Mouse (Mus musculus): ENCODE measurements around the gene Parp3. TPM values are rescaled to one million over a fixed set of nuclear protein-coding genes. Genes with fewer than 3 reads are reported as not detected.

Parp3 gene
- polyA plus RNA-seq (2015; fragmentation: Nextera tagmentation; extraction: Ambion mirVana), result 35.8 and 36.1 TPM in 2 replicates

DNA sequence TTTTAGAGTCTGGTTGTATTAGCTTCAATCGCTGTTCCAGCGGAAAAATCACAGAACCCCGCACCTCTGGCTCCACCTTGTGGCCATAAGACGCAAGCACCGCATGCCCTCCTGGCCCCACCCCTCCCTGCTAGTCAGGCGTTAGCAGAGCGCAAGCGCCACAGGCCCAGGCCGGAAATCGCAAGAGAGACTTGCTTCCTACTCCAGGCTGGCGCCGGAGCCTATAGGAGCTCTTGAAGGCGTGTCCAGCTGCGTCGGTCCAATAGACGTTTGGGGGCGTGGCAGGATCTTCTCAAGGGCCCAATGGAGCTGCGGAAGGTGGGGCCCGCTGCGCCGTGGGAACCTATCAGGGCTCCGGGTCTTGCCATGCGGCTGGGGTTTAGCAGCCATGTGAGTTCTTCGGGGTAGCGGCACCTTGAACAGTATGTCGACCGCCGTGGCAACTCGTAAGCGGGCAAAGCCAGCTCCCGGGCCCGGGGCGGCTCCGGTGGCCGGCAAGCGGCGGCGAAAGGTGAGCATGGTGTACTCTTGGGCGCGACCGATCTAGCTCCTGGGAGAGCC is at the start of gene Parp3:
Gene Parp3 (minus strand): TSS at position 26 of the 561 bp plus-strand sequence.

DNA sequence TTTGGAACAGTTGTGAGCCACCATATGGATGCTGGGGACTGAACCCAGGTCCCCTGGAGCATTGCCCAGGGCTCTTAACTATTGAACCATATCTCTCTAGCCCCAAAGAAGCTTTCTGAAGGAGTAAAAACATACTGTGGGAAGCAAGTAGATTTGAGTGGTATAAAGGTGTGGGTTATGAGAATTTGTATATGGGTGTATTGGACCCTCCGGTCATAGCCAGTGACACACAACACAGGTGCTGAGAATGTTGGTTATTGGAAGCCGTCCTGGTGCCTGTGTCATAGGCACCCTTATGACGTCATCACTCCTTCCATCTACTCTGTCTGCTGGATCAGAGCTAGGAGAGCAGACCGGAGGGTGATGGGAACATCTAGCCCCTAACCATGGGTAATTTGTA is 37.5 kb upstream of the Parp3 start, which contains the start of gene Iqcf5:
Gene Iqcf5 (plus strand): TSS at position 301 of the 400 bp plus-strand sequence.

GRCm38 (mm10) chr9:106499667-106500066 is 22.9 kb upstream of the Parp3 start, which contains the start of gene Iqcf1:
Gene Iqcf1 (plus strand): TSS chr9:106499967.

GRCm38 (mm10) chr9:106475663-106476001 is 1.1 kb downstream of the Parp3 start, which contains the start of gene Rrp9:
Gene Rrp9 (plus strand): TSS chr9:106475963.

GRCm38 (mm10) chr9:106465571-106466200 is 11.1 kb downstream of the Parp3 start, which contains the start of gene Gpr62:
Gene Gpr62 (minus strand): TSS chr9:106465938.

DNA sequence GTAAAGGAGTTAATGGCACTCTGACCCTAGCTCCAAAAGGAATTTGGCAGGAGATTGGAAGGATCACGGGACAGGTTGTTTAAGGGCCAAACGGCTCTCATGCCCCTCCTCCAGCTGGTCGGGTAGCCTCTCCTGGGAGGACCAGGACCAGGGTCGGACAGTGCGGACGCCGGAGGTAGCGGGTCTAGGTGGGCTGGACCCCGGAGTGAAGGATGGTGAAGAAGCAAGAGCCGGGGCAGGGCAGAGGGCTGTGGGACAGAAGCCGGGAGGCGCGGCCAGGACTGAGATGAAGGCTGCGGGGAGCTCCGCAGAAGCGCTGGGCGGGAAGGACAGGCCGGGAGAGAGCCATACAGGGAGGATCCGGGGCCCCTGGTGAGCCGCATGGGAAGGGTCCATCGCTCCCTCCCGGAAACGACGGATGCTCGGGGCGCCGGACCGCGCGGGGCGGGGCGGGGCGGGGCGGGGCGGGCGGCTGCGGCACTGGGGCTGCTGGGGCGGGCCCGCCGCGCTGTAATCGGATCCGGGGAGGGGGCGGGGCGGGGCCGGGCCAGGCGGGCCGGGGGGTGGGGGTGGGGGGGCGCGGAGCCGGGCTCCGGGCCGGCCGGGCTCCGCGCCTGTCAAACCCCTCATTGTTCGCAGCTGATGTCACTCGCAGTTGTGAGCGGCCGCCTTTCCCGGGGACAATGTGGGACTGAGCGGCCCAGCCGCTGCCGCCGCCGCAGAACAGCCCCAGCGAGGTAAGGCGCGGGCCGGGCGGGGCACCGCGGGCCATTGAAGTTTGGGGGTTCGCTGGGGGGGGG is 23.3 kb downstream of the Parp3 start, which contains the start of gene Pcbp4:
Gene Pcbp4 (plus strand): TSS at position 21 of the 800 bp plus-strand sequence.

DNA sequence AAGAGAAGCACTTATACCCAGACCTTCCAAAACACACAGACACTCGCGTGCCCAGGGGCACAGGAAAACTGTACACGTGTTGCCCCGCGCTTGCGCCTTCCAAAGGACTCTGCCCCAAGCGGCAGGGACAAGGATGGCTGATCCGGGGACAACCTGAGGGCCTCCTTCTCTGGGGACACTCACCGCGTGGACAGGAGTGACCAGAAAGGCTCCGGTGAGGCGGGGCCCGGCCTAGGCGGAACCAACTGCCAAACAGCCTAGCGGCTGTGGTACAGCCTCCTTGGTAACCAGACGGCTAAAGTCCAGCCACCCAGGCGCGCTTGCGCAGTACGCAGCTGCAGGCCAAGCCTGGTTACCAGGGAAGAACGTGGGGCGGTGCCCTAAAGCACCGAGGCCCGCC is 29.4 kb downstream of the Parp3 start, which contains the start of the genes Abhd14b and Abhd14a:
Gene Abhd14b (plus strand): TSS at position 112 of the 400 bp plus-strand sequence.
Gene Abhd14a (minus strand): TSS at position 331 of the 400 bp plus-strand sequence.

DNA sequence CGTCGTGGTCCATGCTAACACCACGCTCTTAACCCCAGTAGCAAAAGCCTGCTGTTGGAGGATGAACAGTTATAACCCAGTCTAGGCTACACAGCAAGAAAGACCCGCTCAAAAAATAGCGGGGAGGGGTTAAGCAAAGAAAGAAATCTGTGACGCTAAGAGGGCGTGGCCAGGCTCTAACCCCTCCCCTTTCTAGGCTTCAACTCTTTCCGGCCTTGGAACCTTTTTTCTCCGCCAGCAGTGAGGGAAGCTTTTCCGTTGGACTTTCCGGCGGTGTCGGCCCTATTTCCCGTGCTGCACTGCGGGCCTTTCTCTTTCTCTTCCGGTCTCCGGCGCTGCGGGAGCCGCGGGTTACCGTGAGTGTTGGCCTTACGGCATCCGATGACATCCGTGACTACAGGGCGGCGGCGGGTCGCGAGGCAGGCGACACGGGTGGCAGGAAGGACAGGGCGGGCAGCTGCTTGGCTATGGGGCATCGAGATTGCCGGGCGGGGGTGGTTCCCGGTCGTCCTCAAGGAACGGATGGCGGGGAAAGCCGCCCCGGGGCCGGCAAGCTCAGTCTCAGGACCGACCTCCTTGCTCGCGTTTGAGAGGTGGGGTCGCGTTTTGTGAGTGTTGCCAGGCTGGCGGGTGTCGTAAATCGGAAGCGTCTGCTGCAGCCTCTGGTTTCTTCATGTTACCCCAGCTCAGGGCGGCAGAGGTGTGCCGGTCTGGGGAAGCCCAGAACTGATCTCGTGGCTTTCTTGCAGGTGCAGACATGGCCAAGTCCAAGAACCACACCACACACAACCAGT is 47.3 kb downstream of the Parp3 start, which contains the start of gene Rpl29:
Gene Rpl29 (plus strand): TSS at position 234 of the 794 bp plus-strand sequence.

Other genes starting within 250 kb of the Parp3 start
- gene Alas1, start 228.3 kb downstream of the Parp3 start, polyA plus RNA-seq (2015; fragmentation: Nextera tagmentation; extraction: Ambion mirVana), result 94.5 and 99.0 TPM in 2 replicates
- gene Poc1a, start 195.9 kb downstream of the Parp3 start, polyA plus RNA-seq (2015; fragmentation: Nextera tagmentation; extraction: Ambion mirVana), result 7.2 and 7.5 TPM in 2 replicates
- gene Dusp7, start 108.3 kb downstream of the Parp3 start, polyA plus RNA-seq (2015; fragmentation: Nextera tagmentation; extraction: Ambion mirVana), result 9.4 and 9.9 TPM in 2 replicates
- 752 and 771 TPM in 2 replicates for gene Rpl29, start 47.5 kb downstream of the Parp3 start, polyA plus RNA-seq (2015; fragmentation: Nextera tagmentation; extraction: Ambion mirVana)
- 15.1 and 15.3 TPM in 2 replicates for gene Acy1, start 38.6 kb downstream of the Parp3 start, polyA plus RNA-seq (2015; fragmentation: Nextera tagmentation; extraction: Ambion mirVana)
- gene Abhd14b, start 29.5 kb downstream of the Parp3 start, polyA plus RNA-seq (2015; fragmentation: Nextera tagmentation; extraction: Ambion mirVana), result 23.9 and 25.9 TPM in 2 replicates
- 29.5 and 29.8 TPM in 2 replicates for gene Abhd14a, start 29.3 kb downstream of the Parp3 start, polyA plus RNA-seq (2015; fragmentation: Nextera tagmentation; extraction: Ambion mirVana)
- 20.7 and 21.1 TPM in 2 replicates for gene Pcbp4, start 23.7 kb downstream of the Parp3 start, polyA plus RNA-seq (2015; fragmentation: Nextera tagmentation; extraction: Ambion mirVana)
- gene Gpr62, start 11.0 kb downstream of the Parp3 start, polyA plus RNA-seq (2015; fragmentation: Nextera tagmentation; extraction: Ambion mirVana), result 0.39 and 0.44 TPM in 2 replicates
- 27.7 and 27.9 TPM in 2 replicates for gene Rrp9, start 986 bp downstream of the Parp3 start, polyA plus RNA-seq (2015; fragmentation: Nextera tagmentation; extraction: Ambion mirVana)
- not detected in 2 replicates for gene Iqcf1, start 23.0 kb upstream of the Parp3 start, polyA plus RNA-seq (2015; fragmentation: Nextera tagmentation; extraction: Ambion mirVana)
- gene Iqcf5, start 37.6 kb upstream of the Parp3 start, polyA plus RNA-seq (2015; fragmentation: Nextera tagmentation; extraction: Ambion mirVana), result not detected in 2 replicates
- not detected in 2 replicates for gene Iqcf3, start 84.7 kb upstream of the Parp3 start, polyA plus RNA-seq (2015; fragmentation: Nextera tagmentation; extraction: Ambion mirVana)
- not detected in 2 replicates for gene Iqcf4, start 94.0 kb upstream of the Parp3 start, polyA plus RNA-seq (2015; fragmentation: Nextera tagmentation; extraction: Ambion mirVana)
- gene Iqcf6, start 149.6 kb upstream of the Parp3 start, polyA plus RNA-seq (2015; fragmentation: Nextera tagmentation; extraction: Ambion mirVana), result not detected in 2 replicates
- gene Grm2, start 179.1 kb upstream of the Parp3 start, polyA plus RNA-seq (2015; fragmentation: Nextera tagmentation; extraction: Ambion mirVana), result not detected in 2 replicates
- 65.0 and 76.5 TPM in 2 replicates for gene Tex264, start 209.0 kb upstream of the Parp3 start, polyA plus RNA-seq (2015; fragmentation: Nextera tagmentation; extraction: Ambion mirVana)